Mouse (Mus musculus) forebrain, embryonic 11.5 days (tissue): Measurements from ENCODE around the gene Ptges3. TPM values are rescaled to one million over a fixed set of nuclear protein-coding genes. Genes with fewer than 3 reads are reported as not detected.

Experiments
- ATAC-seq: fragments of 200-750 bp; cut with Nextera tagmentation; replicated peaks from 2 replicates; pipeline ENCODE4 v1.8.0; 2017; ENCODE audit warnings: moderate TSS enrichment; ENCODE audit not compliant: low FRiP score
- DNase-seq: peaks from one replicate; pipeline ENCODE4 v3.0.0-alpha.2; 2017; ENCODE audit warnings: low spot score
- H3K27ac ChIP-seq: fragments of 300-500 bp; sonication (generic); 2 replicates; pipeline ENCODE4 v1.5.1; 2014; ENCODE audit warnings: low read depth, low read length
- H3K27me3 ChIP-seq: fragments of 300-500 bp; sonication (generic); 2 replicates; pipeline ENCODE4 v1.6.1; 2014; ENCODE audit warnings: mild to moderate bottlenecking, low read length, mixed read lengths; ENCODE audit not compliant: control insufficient read depth, insufficient read depth
- H3K36me3 ChIP-seq: fragments of 300-500 bp; sonication (generic); 2 replicates; pipeline ENCODE4 v1.6.1; 2014; ENCODE audit warnings: mild to moderate bottlenecking, low read length, moderate library complexity, mixed read lengths; ENCODE audit not compliant: control insufficient read depth, insufficient read depth
- H3K4me1 ChIP-seq: fragments of 300-500 bp; sonication (generic); replicated peaks from 2 replicates; pipeline ENCODE4 v1.6.1; 2014; ENCODE audit warnings: low read length, mixed read lengths; ENCODE audit not compliant: control insufficient read depth, insufficient read depth
- H3K4me2 ChIP-seq: fragments of 300-500 bp; sonication (generic); 2 replicates; pipeline ENCODE4 v1.6.1; 2014; ENCODE audit warnings: low read depth, mild to moderate bottlenecking, low read length, moderate library complexity, mixed read lengths; ENCODE audit not compliant: severe bottlenecking
- H3K4me3 ChIP-seq: fragments of 300-500 bp; sonication (generic); 2 replicates; pipeline ENCODE4 v1.5.1; 2014; ENCODE audit warnings: low read depth, low read length
- H3K9ac ChIP-seq: fragments of 300-500 bp; sonication (generic); 2 replicates; pipeline ENCODE4 v1.6.1; 2014; ENCODE audit warnings: low read length
- H3K9me3 ChIP-seq: fragments of 300-500 bp; sonication (generic); 2 replicates; pipeline ENCODE4 v1.6.1; 2016; ENCODE audit warnings: low read length, mixed read lengths; ENCODE audit not compliant: control insufficient read depth
- WGBS: fragments of 180-500 bp; shearing (Covaris S2); extraction: QIAGEN DNeasy Blood & Tissue Kit; methylation state at CpG from one replicate; pipeline ENCODE4 v1.1.7; 2014; 5-methylcytosine and 5-hydroxymethylcytosine counted together
- polyA plus RNA-seq: library from polyadenylated mRNA; unstranded; fragments of >200 nt; fragmentation: Nextera tagmentation; extraction: Ambion mirVana; gene quantifications from 2 replicates; pipeline ENCODE4 v1.2.1, GENCODE M21; 2014

Gene Ptges3
- 638 and 692 TPM in 2 replicates for polyA plus RNA-seq

DNA sequence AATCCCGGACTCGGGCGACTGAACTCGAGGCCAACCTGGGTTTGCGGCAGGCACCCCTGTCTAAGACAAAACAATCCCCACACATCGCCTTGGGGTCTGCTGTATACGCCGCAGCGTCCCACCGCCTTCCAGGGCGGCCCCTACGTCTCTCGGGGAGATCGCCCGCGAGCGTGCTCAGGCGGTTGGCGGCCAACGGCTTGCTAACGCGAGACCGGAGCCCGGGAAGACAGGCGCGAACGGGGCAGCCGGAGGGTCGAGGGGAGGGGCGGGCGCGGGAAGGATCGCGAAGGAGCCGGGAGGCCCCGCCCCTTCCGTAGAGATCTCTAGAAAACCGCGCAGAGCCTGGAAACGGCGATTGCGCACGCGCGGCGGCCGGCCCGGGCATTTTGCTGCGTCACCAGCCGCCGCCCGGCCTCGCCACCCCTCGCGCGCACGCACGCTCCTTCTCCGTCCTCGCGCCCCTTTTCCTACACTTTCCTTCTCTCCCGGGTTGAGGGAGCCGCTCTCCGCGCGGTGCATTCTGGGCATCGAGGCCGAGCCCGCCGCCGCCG, at the start of gene Ptges3:
TSS of gene Ptges3 (plus strand) at position 354 of the 551 bp plus-strand sequence.
- Histone ChIP-seq H3K9me3 (no peaks in the 10 kb centered on the region), H3K9ac (peak within 1 kb of the TSS; percentile 97), H3K27ac (peak within 1 kb of the TSS; percentile 99), H3K4me3 (peak within 1 kb of the TSS; percentile 97), H3K4me1 (peaks cover 8% of the 10 kb centered on the region; the same call in 1 of the 2 replicates), H3K36me3 (peaks cover 2% of the 10 kb centered on the region; the same call in 1 of the 2 replicates), H3K4me2 (peak within 1 kb of the TSS; percentile 81), H3K27me3 (no peaks in the 10 kb centered on the region)
- peak; percentile 91 for ATAC-seq
- peak; percentile 99 for DNase-seq
- WGBS = under 1% methylated on average over 72 of the region's 72 CpGs

DNA sequence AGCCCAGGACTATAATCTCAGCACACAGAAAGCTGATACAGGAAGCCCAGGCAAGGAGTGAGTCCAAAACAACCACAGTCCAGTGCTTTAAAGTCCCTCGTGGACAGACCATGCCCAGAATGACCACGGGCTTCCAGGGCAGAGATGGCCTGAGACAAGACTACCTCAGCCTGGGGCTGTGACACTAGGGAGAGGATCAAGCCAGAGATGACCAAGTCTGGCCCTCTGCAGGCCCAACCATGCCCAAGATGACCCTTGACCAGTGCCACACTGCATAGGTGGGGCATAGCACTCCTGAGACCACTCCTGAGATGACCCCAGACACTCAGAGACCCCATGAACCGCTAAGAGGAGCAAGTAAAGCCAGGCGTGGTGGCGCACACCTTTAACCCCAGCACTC, 49.0 kb upstream of the Ptges3 start:
- Histone ChIP-seq H3K4me1 (no peaks in the 10 kb centered on the region), H3K4me2 (no peak overlapping the region), H3K27me3 (no peaks in the 10 kb centered on the region), H3K4me3 (no peak overlapping the region), H3K27ac (no peak overlapping the region), H3K36me3 (no peaks in the 10 kb centered on the region), H3K9me3 (no peaks in the 10 kb centered on the region), H3K9ac (no peak overlapping the region)
- ATAC-seq = no peak
- WGBS = 87% methylated on average over 5 of the region's 5 CpGs
- DNase-seq = no peak

DNA sequence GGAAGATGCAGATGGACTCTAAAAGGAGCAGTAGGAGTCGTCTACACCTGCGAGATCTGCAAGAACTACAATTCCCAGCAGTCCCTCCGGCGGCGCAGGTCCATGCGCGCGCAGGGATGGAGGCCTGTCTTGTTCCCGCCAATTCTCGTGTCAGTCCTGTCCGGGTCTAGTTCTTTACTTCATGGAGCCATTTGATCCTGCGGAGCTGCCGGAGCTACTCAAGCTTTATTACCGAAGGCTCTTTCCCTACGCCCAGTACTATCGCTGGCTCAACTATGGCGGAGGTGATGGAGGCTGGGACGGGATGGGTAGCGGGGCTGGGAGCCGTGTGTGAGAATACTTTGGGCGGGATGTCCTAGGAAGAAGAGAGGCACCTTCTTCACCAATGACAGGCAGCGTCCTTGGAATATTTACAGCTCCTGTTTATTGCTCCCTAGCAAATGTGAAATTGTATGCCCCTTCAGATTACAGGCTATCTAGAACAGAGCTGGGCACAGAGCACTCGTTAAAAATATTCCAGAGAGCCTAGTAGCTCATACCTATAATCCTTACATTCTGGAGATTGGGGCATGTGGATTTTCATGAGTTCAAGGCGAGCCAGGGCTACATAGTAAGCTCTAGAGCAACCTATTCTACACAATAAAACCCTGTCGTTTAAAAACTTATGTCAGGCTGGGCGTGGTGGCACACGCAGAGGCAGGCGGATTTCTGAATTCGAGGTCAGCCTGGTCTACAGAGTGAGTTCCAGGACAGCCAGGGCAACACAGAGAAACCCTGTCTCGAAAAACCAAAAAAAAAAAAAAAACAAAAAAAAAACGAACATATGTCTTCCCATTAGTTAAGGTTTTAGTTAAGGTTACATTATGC, 43.5 kb upstream of the Ptges3 start, which contains the start of gene Prim1:
TSS of gene Prim1 (plus strand) at position 101 of the 867 bp plus-strand sequence.
- no peaks in the 10 kb centered on the region for H3K27me3 ChIP-seq
- DNase-seq = peak; percentile 91
- peak within 1 kb of the TSS; percentile 56 for H3K4me3 ChIP-seq
- 0 out of 2 replicates have a peak, but pooled peaks cover 3% of the 10 kb centered on the region for H3K4me1 ChIP-seq
- peak; percentile 96 for ATAC-seq
- H3K4me2 ChIP-seq = peak within 1 kb of the TSS; percentile 51
- no peak within 1 kb of the TSS; the same call in 1 of the 2 replicates for H3K27ac ChIP-seq
- H3K9ac ChIP-seq = peak within 1 kb of the TSS; percentile 74
- WGBS = 7% methylated on average over 31 of the region's 31 CpGs
- H3K36me3 ChIP-seq = peaks cover 6% of the 10 kb centered on the region; the same call in 1 of the 2 replicates
- no peaks in the 10 kb centered on the region for H3K9me3 ChIP-seq

DNA sequence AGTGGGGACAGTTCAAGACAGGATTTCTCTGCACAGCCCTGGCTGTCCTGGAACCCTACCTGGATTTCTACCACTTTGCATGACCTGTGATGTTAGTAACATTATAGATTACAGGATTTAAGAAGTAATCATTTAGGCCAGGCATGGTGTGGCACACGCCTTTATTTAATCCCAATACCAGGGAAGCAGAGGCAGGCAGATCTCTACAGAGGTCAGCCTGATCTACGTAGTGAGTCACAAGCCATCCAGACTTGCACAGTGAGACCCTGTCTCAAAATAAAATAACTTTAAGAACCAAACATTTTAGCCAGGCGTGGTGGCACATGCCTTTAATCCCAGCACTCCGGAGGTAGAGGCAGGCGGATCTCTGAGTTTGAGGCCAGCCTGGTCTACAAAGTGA, 36.6 kb upstream of the Ptges3 start:
- H3K27me3 ChIP-seq = no peaks in the 10 kb centered on the region
- no peak for DNase-seq
- no peak overlapping the region for H3K4me3 ChIP-seq
- 0 out of 2 replicates have a peak, but pooled peaks cover under 1% of the 10 kb centered on the region for H3K4me1 ChIP-seq
- H3K9me3 ChIP-seq = no peaks in the 10 kb centered on the region
- over 99% methylated on average over 5 of the region's 5 CpGs for WGBS
- no peak for ATAC-seq
- H3K27ac ChIP-seq = no peak overlapping the region
- no peak overlapping the region for H3K4me2 ChIP-seq
- peaks cover 12% of the 10 kb centered on the region; the same call in 1 of the 2 replicates for H3K36me3 ChIP-seq
- H3K9ac ChIP-seq = no peak overlapping the region

GRCm38 (mm10) chr10:128023496-128023895, 35.3 kb upstream of the Ptges3 start:
- Histone ChIP-seq H3K4me1 (no peaks in the 10 kb centered on the region), H3K27ac (no peak overlapping the region), H3K27me3 (no peaks in the 10 kb centered on the region), H3K4me3 (no peak overlapping the region), H3K36me3 (peaks cover 8% of the 10 kb centered on the region; the same call in 1 of the 2 replicates), H3K9ac (no peak overlapping the region), H3K9me3 (no peaks in the 10 kb centered on the region), H3K4me2 (no peak overlapping the region)
- WGBS = 97% methylated on average over 10 of the region's 10 CpGs
- ATAC-seq (no peak), DNase-seq (no peak)

GRCm38 (mm10) chr10:128029931-128030330, 28.8 kb upstream of the Ptges3 start:
- Histone ChIP-seq H3K36me3 (peaks cover 6% of the 10 kb centered on the region), H3K27ac (no peak overlapping the region), H3K4me3 (no peak overlapping the region), H3K9me3 (no peaks in the 10 kb centered on the region), H3K4me2 (no peak overlapping the region), H3K9ac (no peak overlapping the region), H3K27me3 (no peaks in the 10 kb centered on the region), H3K4me1 (peaks cover 3% of the 10 kb centered on the region; the same call in 1 of the 2 replicates)
- WGBS = 92% methylated on average over 7 of the region's 7 CpGs
- ATAC-seq (no peak), DNase-seq (no peak)

GRCm38 (mm10) chr10:128030860-128031259, 27.9 kb upstream of the Ptges3 start:
- no peak for DNase-seq
- no peak for ATAC-seq
- no peak overlapping the region for H3K27ac ChIP-seq
- H3K4me2 ChIP-seq = no peak overlapping the region
- H3K4me3 ChIP-seq = no peak overlapping the region
- H3K9me3 ChIP-seq = no peaks in the 10 kb centered on the region
- H3K4me1 ChIP-seq = peaks cover 3% of the 10 kb centered on the region; the same call in 1 of the 2 replicates
- 87% methylated on average over 2 of the region's 2 CpGs for WGBS
- no peaks in the 10 kb centered on the region for H3K27me3 ChIP-seq
- H3K36me3 ChIP-seq = peaks cover 6% of the 10 kb centered on the region
- no peak overlapping the region for H3K9ac ChIP-seq

- H3K36me3 ChIP-seq = peaks cover 5% of the 10 kb centered on the region; the same call in 1 of the 2 replicates
- H3K4me3 ChIP-seq = peak overlapping the region; percentile 100
- no peak overlapping the region for H3K27ac ChIP-seq
- 5% methylated on average over 10 of the region's 10 CpGs for WGBS
- ATAC-seq (no peak), DNase-seq (no peak)
- peak overlapping the region; percentile 87 for H3K4me2 ChIP-seq
- no peaks in the 10 kb centered on the region for H3K9me3 ChIP-seq
- peak overlapping the region; percentile 100 for H3K9ac ChIP-seq
- peaks cover 14% of the 10 kb centered on the region; the same call in 1 of the 2 replicates for H3K4me1 ChIP-seq
- H3K27me3 ChIP-seq = no peaks in the 10 kb centered on the region
Measured at GRCm38 (mm10) chr10:128036746-128037425, 21.9 kb upstream of the Ptges3 start.
